Mouse (Mus musculus) layer of hippocampus, adult 9-11 months (tissue): ENCODE results near the gene 2010106E10Rik.

Experiments
- DNase-seq: peaks from one replicate; pipeline ENCODE4 v3.0.0; 2022

2010106E10Rik gene

GRCm38 (mm10) chrX:112494974-112495373 is at the start of gene 2010106E10Rik:
Gene 2010106E10Rik, plus strand, starts transcription at chrX:112495274.
- no peak for DNase-seq

- no peak for DNase-seq
Observed at GRCm38 (mm10) chrX:112505651-112506050, 10.6 kb downstream of the 2010106E10Rik start.

GRCm38 (mm10) chrX:112524755-112525154 is 29.7 kb downstream of the 2010106E10Rik start:
- DNase-seq = peak; percentile 1

- DNase-seq = no peak
Observed at GRCm38 (mm10) chrX:112543115-112543514, 48.0 kb downstream of the 2010106E10Rik start.

- DNase-seq = no peak
Observed at GRCm38 (mm10) chrX:112567716-112568115, 72.6 kb downstream of the 2010106E10Rik start.

- DNase-seq = peak; percentile 49
Observed at GRCm38 (mm10) chrX:112600511-112601305, 105.6 kb downstream of the 2010106E10Rik start, which contains the start of gene Zfp711. Gene Zfp711, plus strand, starts transcription at chrX:112600526.

- no peak for DNase-seq
Observed at GRCm38 (mm10) chrX:112601306-112602120, 106.4 kb downstream of the 2010106E10Rik start.
